ENCODE assay signal across 8 mouse cellular contexts in genomic region chrX:113297404-113297803, GRCm38 (mm10). TPM values are rescaled to one million over a fixed set of nuclear protein-coding genes. Genes with fewer than 3 reads are reported as not detected.
DNase-seq lines count a peak whose midpoint lies in the region; ATAC-seq and TF ChIP-seq lines count a peak whose summit lies in the region.

TSS of gene Dach2 (plus strand) at chrX:113297510.

- no peak for DNase-seq in heart, postnatal 36 days
- DNase-seq in ES-CJ7 (ENCODE audit: low read depth, low spot score) (peak; percentile 39), adipocyte (ENCODE audit: low spot score) (no peak)
- peak; percentile 51 for DNase-seq in midbrain, embryonic 14.5 days
- DNase-seq in layer of hippocampus, adult 8-10 months (ENCODE audit: low spot score in 2 of 2) = no peak

- peak within 1 kb of the TSS; percentile 80 for H3K4me2 ChIP-seq in heart, embryonic 13.5 days
- H3K4me2 ChIP-seq in embryonic facial prominence, embryonic 12.5 days (replicated peaks) = peak within 1 kb of the TSS; percentile 56
- H3K4me2 ChIP-seq in intestine, postnatal 0 days (replicated peaks; ENCODE audit: low read depth) = peak within 1 kb of the TSS; percentile 76
- peak within 1 kb of the TSS; percentile 62 for H3K4me2 ChIP-seq in midbrain, embryonic 14.5 days (ENCODE audit: low read length)

- H3K36me3 ChIP-seq in heart, embryonic 13.5 days = no peaks in the 10 kb centered on the region
- H3K36me3 ChIP-seq in embryonic facial prominence, embryonic 12.5 days = no peaks in the 10 kb centered on the region
- no peaks in the 10 kb centered on the region for H3K36me3 ChIP-seq in intestine, postnatal 0 days (ENCODE audit: control insufficient read depth, insufficient read depth)
- H3K36me3 ChIP-seq in midbrain, embryonic 14.5 days (ENCODE audit: control insufficient read depth, insufficient read depth, low read length) = no peaks in the 10 kb centered on the region

- H3K9ac ChIP-seq in heart, embryonic 13.5 days = peak within 1 kb of the TSS; percentile 70
- peak within 1 kb of the TSS; percentile 33; the same call in 1 of the 2 replicates for H3K9ac ChIP-seq in embryonic facial prominence, embryonic 12.5 days
- H3K9ac ChIP-seq in intestine, postnatal 0 days (ENCODE audit: low read depth, low read length) = 0 out of 2 replicates have a peak within 1 kb of the TSS, but pooled peaks have one; percentile 37
- peak within 1 kb of the TSS; percentile 26; the same call in 1 of the 2 replicates for H3K9ac ChIP-seq in midbrain, embryonic 14.5 days (replicated peaks; ENCODE audit: low read length)

- H3K27me3 ChIP-seq in heart, embryonic 13.5 days (replicated peaks) = peaks cover 7% of the 10 kb centered on the region; the same call in 1 of the 2 replicates
- H3K27me3 ChIP-seq in embryonic facial prominence, embryonic 12.5 days = no peaks in the 10 kb centered on the region
- H3K27me3 ChIP-seq in intestine, postnatal 0 days (replicated peaks; ENCODE audit: control insufficient read depth, insufficient read depth, low read length) = no peaks in the 10 kb centered on the region
- no peaks in the 10 kb centered on the region for H3K27me3 ChIP-seq in midbrain, embryonic 14.5 days (ENCODE audit: control insufficient read depth, insufficient read depth, low read length)

- intact Hi-C loops in heart, postnatal 36 days (cut with DNase I) = no loop called here

- ATAC-seq in heart, embryonic 13.5 days (ENCODE audit: extremely low read depth, insufficient number of reproducible peaks, low FRiP score, low TSS enrichment) = no peak
- ATAC-seq in embryonic facial prominence, embryonic 12.5 days (ENCODE audit: insufficient number of reproducible peaks, insufficient read depth, low FRiP score, low TSS enrichment) = peak; percentile 18; the same call in 1 of the 2 replicates
- ATAC-seq in intestine, postnatal 0 days = peak; percentile 67
- peak; percentile 39; the same call in 1 of the 2 replicates for ATAC-seq in midbrain, embryonic 14.5 days (ENCODE audit: low FRiP score, low TSS enrichment)

- no peak for TF ChIP-seq CTCF in intestine, postnatal 0 days (IDR thresholded peaks at IDR 0.05; ENCODE audit: low read depth)

- no peaks in the 10 kb centered on the region for H3K9me3 ChIP-seq in heart, embryonic 13.5 days
- no peaks in the 10 kb centered on the region for H3K9me3 ChIP-seq in embryonic facial prominence, embryonic 12.5 days
- no peaks in the 10 kb centered on the region for H3K9me3 ChIP-seq in intestine, postnatal 0 days (ENCODE audit: control insufficient read depth)
- no peaks in the 10 kb centered on the region for H3K9me3 ChIP-seq in midbrain, embryonic 14.5 days (ENCODE audit: control insufficient read depth, low read length)

- peak within 1 kb of the TSS; percentile 12; the same call in 1 of the 2 replicates for H3K27ac ChIP-seq in heart, embryonic 13.5 days (replicated peaks)
- peak within 1 kb of the TSS; percentile 41; the same call in 1 of the 2 replicates for H3K27ac ChIP-seq in embryonic facial prominence, embryonic 12.5 days
- no peak within 1 kb of the TSS for H3K27ac ChIP-seq in intestine, postnatal 0 days (ENCODE audit: low read depth, low read length)
- H3K27ac ChIP-seq in midbrain, embryonic 14.5 days (replicated peaks; ENCODE audit: low read depth, low read length) = no peak within 1 kb of the TSS

- WGBS in heart, embryonic 13.5 days = 13% methylated on average over 21 of the region's 21 CpGs
- 19% methylated on average over 21 of the region's 21 CpGs for WGBS in embryonic facial prominence, embryonic 12.5 days
- 36% methylated on average over 21 of the region's 21 CpGs for WGBS in intestine, postnatal 0 days
- 37% methylated on average over 21 of the region's 21 CpGs for WGBS in midbrain, embryonic 14.5 days

- H3K4me1 ChIP-seq in heart, embryonic 13.5 days = no peaks in the 10 kb centered on the region
- H3K4me1 ChIP-seq in embryonic facial prominence, embryonic 12.5 days = no peaks in the 10 kb centered on the region
- no peaks in the 10 kb centered on the region for H3K4me1 ChIP-seq in intestine, postnatal 0 days (replicated peaks; ENCODE audit: control insufficient read depth, insufficient read depth, low read length)
- H3K4me1 ChIP-seq in midbrain, embryonic 14.5 days (ENCODE audit: control insufficient read depth, insufficient read depth, low read length) = no peaks in the 10 kb centered on the region

- H3K4me3 ChIP-seq in heart, embryonic 13.5 days = peak within 1 kb of the TSS; percentile 56
- peak within 1 kb of the TSS; percentile 49 for H3K4me3 ChIP-seq in embryonic facial prominence, embryonic 12.5 days
- peak within 1 kb of the TSS; percentile 47 for H3K4me3 ChIP-seq in intestine, postnatal 0 days (ENCODE audit: low read depth, low read length)
- H3K4me3 ChIP-seq in midbrain, embryonic 14.5 days (replicated peaks; ENCODE audit: low read depth, low read length) = peak within 1 kb of the TSS; percentile 43

RNA-seq across cellular contexts. Expression of gene Dach2, which starts in this region (rescaled TPM):
- 0.45 and 0.53 TPM in 2 replicates for polyA plus RNA-seq in heart, embryonic 13.5 days (2015; fragmentation: Nextera tagmentation; extraction: Ambion mirVana)
- not detected for total RNA-seq in heart, postnatal 36 days (2021)
- polyA plus RNA-seq in embryonic facial prominence, embryonic 12.5 days (2016; fragmentation: Nextera tagmentation; extraction: Ambion mirVana) = 4.4 and 5.0 TPM in 2 replicates
- polyA plus RNA-seq in intestine, postnatal 0 days (2015; fragmentation: Nextera tagmentation; extraction: Ambion mirVana) = 0.80 and 1.4 TPM in 2 replicates
- polyA plus RNA-seq in midbrain, embryonic 14.5 days (2014; fragmentation: Nextera tagmentation; extraction: Ambion mirVana) = 9.0 and 10.9 TPM in 2 replicates
- total RNA-seq in layer of hippocampus, adult 8-10 months (2022) = 1 to 10 TPM in 2 of 4 experiments, under 1 TPM in 2; 0.63 to 1.3 (median 1.0) TPM

Comparison
In these comparisons a context has a peak if more than half of its experiments do, and no peak if none do; other contexts are left out.
1. H3K27ac ChIP-seq: peak in heart, embryonic 13.5 days (single experiment) and embryonic facial prominence, embryonic 12.5 days (single experiment); none in intestine, postnatal 0 days (single experiment) and midbrain, embryonic 14.5 days (single experiment).
2. DNase-seq: peak in ES-CJ7 (single experiment) and midbrain, embryonic 14.5 days (single experiment); none in heart, postnatal 36 days (0 of 2), adipocyte (single experiment) and layer of hippocampus, adult 8-10 months (0 of 2).
3. Peak in every context shown above with its lines, with median percentiles within 50 percentile points of each other: H3K4me2 ChIP-seq, H3K4me3 ChIP-seq and H3K9ac ChIP-seq.